11 mouse cellular contexts compared by ENCODE assay signal in genomic region chr7:31053882-31054447, GRCm38 (mm10). TPM values are rescaled to one million over a fixed set of nuclear protein-coding genes. Genes with fewer than 3 reads are reported as not detected.
DNase-seq lines count a peak whose midpoint lies in the region; ATAC-seq and TF ChIP-seq lines count a peak whose summit lies in the region.
"Had no signal": no experiment of that assay in that cellular context is flagged by ENCODE, and none has a peak within 500 bp of the region (broad histone marks: within the 10 kb centered on the region; RNA-seq: fewer than 3 reads in every experiment).

No protein-coding gene starts in this region.

- no peak overlapping the region for H3K9ac ChIP-seq in limb, embryonic 14.5 days (ENCODE audit: low read depth, low read length, severe bottlenecking)
- H3K9ac ChIP-seq: forebrain, postnatal 0 days had no signal

- H3K4me3 ChIP-seq in limb, embryonic 14.5 days (replicated peaks; ENCODE audit: low read length) = no peak overlapping the region

- H3K36me3 ChIP-seq in limb, embryonic 14.5 days (ENCODE audit: control insufficient read depth, insufficient read depth, low read length) = no peaks in the 10 kb centered on the region

- peak; percentile 95 for DNase-seq in heart, adult 11 months
- DNase-seq in heart, postnatal 14 days = no peak
- peak; percentile 44 to 65 for DNase-seq in right cerebral cortex, postnatal 10 days (ENCODE audit: low spot score in 2 of 2)
- no peak for DNase-seq in right cerebral cortex, adult 2 months (ENCODE audit: low spot score in 2 of 2)
- no peak for DNase-seq in limb, embryonic 14.5 days (ENCODE audit: low spot score)
- no peak for DNase-seq in adrenal gland, adult 2 months
- no peak for DNase-seq in thymus, postnatal 25 days
- DNase-seq: forebrain, postnatal 0 days had no signal

- intact Hi-C loops in heart, postnatal 14 days (cut with DNase I) = no loop called here

- WGBS in limb, embryonic 14.5 days = 33% methylated on average over 10 of the region's 10 CpGs

- no peak overlapping the region for H3K27ac ChIP-seq in limb, embryonic 14.5 days (replicated peaks; ENCODE audit: low read depth, low read length)

- H3K4me1 ChIP-seq in limb, embryonic 14.5 days (ENCODE audit: control insufficient read depth, insufficient read depth, low read length) = peaks cover 58% of the 10 kb centered on the region

- TF ChIP-seq POLR2A in limb, embryonic 14.5 days (IDR thresholded peaks at IDR 0.05; ENCODE audit: borderline replicate concordance, extremely low read depth, insufficient read depth, insufficient read length) = no peak

- 0 out of 2 replicates have a peak overlapping the region, but pooled peaks have one; percentile 16 for H3K4me2 ChIP-seq in limb, embryonic 14.5 days (replicated peaks; ENCODE audit: low read depth, low read length, severe bottlenecking)

- no peaks in the 10 kb centered on the region for H3K9me3 ChIP-seq in limb, embryonic 14.5 days (ENCODE audit: control insufficient read depth, low read length)

- ATAC-seq in limb, embryonic 14.5 days (ENCODE audit: low FRiP score, low read depth) = no peak
- ATAC-seq in CD4-positive, CD25-positive, alpha-beta regulatory T cell, adult 4 months = no peak
- ATAC-seq: forebrain, postnatal 0 days had no signal

- H3K27me3 ChIP-seq in limb, embryonic 14.5 days (ENCODE audit: control insufficient read depth, insufficient read depth, low read length) = peaks cover 48% of the 10 kb centered on the region

RNA-seq across cellular contexts. Expression of gene Fxyd7, which starts 2.7 kb away (rescaled TPM):
- total RNA-seq in heart, postnatal 14 days (2021) = 1 to 10 TPM; 1.1 to 1.3 TPM
- 14.9 and 19.3 TPM in 2 replicates for polyA plus RNA-seq in limb, embryonic 14.5 days (2012; rRNA removed)
- 15.3 and 16.2 TPM in 2 replicates for polyA plus RNA-seq in limb, embryonic 14.5 days (2014; fragmentation: Nextera tagmentation; extraction: Ambion mirVana)
- 1 to 10 TPM; 1.3 to 1.4 TPM for total RNA-seq in adrenal gland, adult 2 months (2021)
- 4.4 and 9.9 TPM in 2 replicates for polyA plus RNA-seq in adrenal gland, adult 2 months (2012; rRNA removed)
- polyA plus RNA-seq in CD4-positive, CD25-positive, alpha-beta regulatory T cell, adult 4 months (2017; shearing (Covaris generic)) = not detected
- total RNA-seq: megakaryocyte progenitor cell, adult 5-6 weeks had no signal
- polyA plus RNA-seq: C2C12 had no signal

RNA-seq across cellular contexts. Expression of gene Fxyd1, which starts 3.0 kb away (rescaled TPM):
- total RNA-seq in heart, postnatal 14 days (2021) = 100 to 1,000 TPM; 712 to 747 TPM
- polyA plus RNA-seq in limb, embryonic 14.5 days (2012; rRNA removed) = 92.6 and 103 TPM in 2 replicates
- polyA plus RNA-seq in limb, embryonic 14.5 days (2014; fragmentation: Nextera tagmentation; extraction: Ambion mirVana) = 95.6 and 101 TPM in 2 replicates
- total RNA-seq in adrenal gland, adult 2 months (2021) = 100 to 1,000 TPM; 307 to 317 TPM
- 480 and 501 TPM in 2 replicates for polyA plus RNA-seq in adrenal gland, adult 2 months (2012; rRNA removed)
- polyA plus RNA-seq in CD4-positive, CD25-positive, alpha-beta regulatory T cell, adult 4 months (2017; shearing (Covaris generic)) = not detected
- total RNA-seq: megakaryocyte progenitor cell, adult 5-6 weeks had no signal

RNA-seq across cellular contexts. Expression of gene Lgi4, which starts 5.2 kb away (rescaled TPM):
- 1 to 10 TPM; 2.8 to 3.5 TPM for total RNA-seq in heart, postnatal 14 days (2021)
- polyA plus RNA-seq in limb, embryonic 14.5 days (2012; rRNA removed) = 2.0 and 2.8 TPM in 2 replicates
- 0.39 and 1.1 TPM in 2 replicates for polyA plus RNA-seq in limb, embryonic 14.5 days (2014; fragmentation: Nextera tagmentation; extraction: Ambion mirVana)
- total RNA-seq in adrenal gland, adult 2 months (2021) = 1 to 10 TPM; 2.2 to 6.5 TPM
- polyA plus RNA-seq in adrenal gland, adult 2 months (2012; rRNA removed) = 3.3 and 6.2 TPM in 2 replicates
- polyA plus RNA-seq in CD4-positive, CD25-positive, alpha-beta regulatory T cell, adult 4 months (2017; shearing (Covaris generic)) = not detected

RNA-seq across cellular contexts. Expression of gene Fxyd5, which starts 11.7 kb away (rescaled TPM):
- total RNA-seq in heart, postnatal 14 days (2021) = 10 to 100 TPM; 28.8 to 29.2 TPM
- 17.4 and 20.5 TPM in 2 replicates for polyA plus RNA-seq in limb, embryonic 14.5 days (2012; rRNA removed)
- polyA plus RNA-seq in limb, embryonic 14.5 days (2014; fragmentation: Nextera tagmentation; extraction: Ambion mirVana) = 28.8 and 31.3 TPM in 2 replicates
- 100 to 1,000 TPM in 1 of 2 experiments, 10 to 100 TPM in 1; 61.4 to 112 TPM for total RNA-seq in adrenal gland, adult 2 months (2021)
- 51.0 and 53.5 TPM in 2 replicates for polyA plus RNA-seq in adrenal gland, adult 2 months (2012; rRNA removed)
- polyA plus RNA-seq in CD4-positive, CD25-positive, alpha-beta regulatory T cell, adult 4 months (2017; shearing (Covaris generic)) = 1,000 to 10,000 TPM; 1,918 to 1,991 TPM

RNA-seq across cellular contexts. Expression of gene Fxyd3, which starts 22.5 kb away (rescaled TPM):
- 1 to 10 TPM; 2.7 to 5.2 TPM for total RNA-seq in heart, postnatal 14 days (2021)
- 39.8 and 45.9 TPM in 2 replicates for polyA plus RNA-seq in limb, embryonic 14.5 days (2012; rRNA removed)
- 68.9 and 79.5 TPM in 2 replicates for polyA plus RNA-seq in limb, embryonic 14.5 days (2014; fragmentation: Nextera tagmentation; extraction: Ambion mirVana)
- 1 to 10 TPM; 1.3 to 3.4 TPM for total RNA-seq in adrenal gland, adult 2 months (2021)
- polyA plus RNA-seq in adrenal gland, adult 2 months (2012; rRNA removed) = 0.04 and 0.73 TPM in 2 replicates
- under 1 TPM in 1 of 2 experiments, not detected in 1; 0.27 TPM for polyA plus RNA-seq in CD4-positive, CD25-positive, alpha-beta regulatory T cell, adult 4 months (2017; shearing (Covaris generic))
- total RNA-seq: forebrain, postnatal 0 days; megakaryocyte progenitor cell, adult 5-6 weeks had no signal
- polyA plus RNA-seq: forebrain, postnatal 0 days had no signal

Comparison
In these comparisons a context has a peak if more than half of its experiments do, and no peak if none do; other contexts are left out.
1. DNase-seq: peak in heart, adult 11 months (single experiment) and right cerebral cortex, postnatal 10 days (2 of 2); none in heart, postnatal 14 days (0 of 2), right cerebral cortex, adult 2 months (0 of 2), limb, embryonic 14.5 days (single experiment), adrenal gland, adult 2 months (single experiment) and thymus, postnatal 25 days (single experiment).
2. RNA of gene Fxyd1, which starts 3.0 kb away (polyA plus RNA-seq): 480 to 501 TPM in adrenal gland, adult 2 months and 92.6 to 103 TPM in limb, embryonic 14.5 days; not detected in CD4-positive, CD25-positive, alpha-beta regulatory T cell, adult 4 months; every median in the first group is over 10 times any median in the second.